Mouse (Mus musculus): ENCODE measurements at regions not wholly inside any gene's neighbourhood (a gene's known extent, or its start where the extent isn't known, plus 50 kb on each side); places are given as distances from the start of the nearest gene placed in this dataset.
A peak's percentile ranks its signal among the peaks of the same experiment; 100 is the strongest.

DNA sequence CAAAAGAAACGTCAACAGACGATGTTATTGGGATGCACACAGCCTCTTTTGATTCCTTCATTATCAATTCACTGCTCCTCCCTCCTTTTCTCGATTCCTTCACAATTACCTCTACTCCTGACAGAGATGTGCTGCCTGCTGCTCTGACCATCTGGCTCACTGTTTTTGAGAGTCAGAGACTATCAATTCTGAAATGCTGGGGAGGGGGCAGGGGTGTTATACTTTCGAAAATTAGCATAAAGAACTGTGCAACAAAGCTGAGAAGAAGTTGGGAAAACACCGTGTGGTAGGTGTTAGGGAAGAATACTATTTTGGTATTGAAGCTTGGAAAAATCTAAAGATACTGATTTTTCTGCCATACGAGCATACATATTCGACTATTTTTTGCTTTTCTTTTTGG, 96.4 kb downstream of the Nedd1 start:
- H3K4me3 ChIP-seq (ENCODE audit: low read depth, low read length): no peak overlapping the region
- H3K27ac ChIP-seq (ENCODE audit: low read depth, low read length): no peak overlapping the region
- peak; percentile 56 for DNase-seq (ENCODE audit: low spot score)
- H3K27me3 ChIP-seq (replicated peaks; ENCODE audit: control insufficient read depth, insufficient read depth, low read length): no peaks in the 10 kb centered on the region
- H3K9ac ChIP-seq (ENCODE audit: low read length): no peak overlapping the region
- H3K9me3 ChIP-seq (replicated peaks; ENCODE audit: control insufficient read depth, low read length): no peaks in the 10 kb centered on the region
- WGBS: 70% methylated on average over 7 of the region's 7 CpGs
- ATAC-seq: no peak
- no peak overlapping the region for H3K4me2 ChIP-seq (ENCODE audit: low read length)
- no peaks in the 10 kb centered on the region for H3K4me1 ChIP-seq (ENCODE audit: control insufficient read depth, insufficient read depth, low read length)
- H3K36me3 ChIP-seq (ENCODE audit: control insufficient read depth, insufficient read depth, low read length): no peaks in the 10 kb centered on the region

DNA sequence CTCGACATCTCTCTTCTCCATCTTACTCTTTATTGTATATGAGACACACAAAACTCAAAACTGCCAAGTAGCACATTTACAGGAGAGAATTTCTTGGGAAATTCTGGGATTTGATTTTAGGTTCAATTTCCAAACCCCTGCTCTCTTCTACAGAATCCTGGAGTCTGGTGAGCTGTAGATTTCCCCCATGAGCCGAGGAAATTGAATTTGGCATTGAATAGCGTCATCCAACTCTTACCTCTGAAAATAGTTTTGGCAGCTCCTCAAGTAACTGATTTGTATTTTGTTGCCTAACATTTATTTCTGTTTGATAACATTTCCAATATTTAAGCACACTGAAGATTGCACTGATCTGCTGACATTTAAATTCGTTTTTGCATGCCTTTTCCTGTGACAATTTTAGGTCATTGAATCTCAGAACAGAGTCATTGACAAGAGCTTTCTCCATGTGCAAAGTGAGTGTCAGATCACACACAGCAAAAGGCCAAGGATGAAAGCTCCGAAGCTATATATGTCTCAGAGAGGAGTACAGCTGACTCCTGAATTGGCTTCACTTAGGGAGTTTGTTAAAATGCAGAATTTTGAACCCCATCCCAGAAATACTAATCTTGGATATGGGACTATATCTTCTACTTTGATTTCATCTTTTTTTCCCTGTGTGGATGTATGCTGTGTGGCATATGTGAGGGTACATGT, 106.4 kb downstream of the Nedd1 start:
- H3K4me3 ChIP-seq (ENCODE audit: low read depth, low read length): no peak overlapping the region
- H3K9me3 ChIP-seq (replicated peaks; ENCODE audit: control insufficient read depth, low read length): no peaks in the 10 kb centered on the region
- no peak overlapping the region for H3K4me2 ChIP-seq (ENCODE audit: low read length)
- H3K36me3 ChIP-seq (ENCODE audit: control insufficient read depth, insufficient read depth, low read length): no peaks in the 10 kb centered on the region
- 0 out of 2 replicates have a peak, but pooled peaks cover 4% of the 10 kb centered on the region for H3K27me3 ChIP-seq (replicated peaks; ENCODE audit: control insufficient read depth, insufficient read depth, low read length)
- H3K27ac ChIP-seq (ENCODE audit: low read depth, low read length): no peak overlapping the region
- no peak for ATAC-seq
- WGBS: 88% methylated on average over 5 of the region's 5 CpGs
- DNase-seq (ENCODE audit: low spot score): peak; percentile 40
- no peaks in the 10 kb centered on the region for H3K4me1 ChIP-seq (ENCODE audit: control insufficient read depth, insufficient read depth, low read length)
- no peak overlapping the region for H3K9ac ChIP-seq (ENCODE audit: low read length)

DNA sequence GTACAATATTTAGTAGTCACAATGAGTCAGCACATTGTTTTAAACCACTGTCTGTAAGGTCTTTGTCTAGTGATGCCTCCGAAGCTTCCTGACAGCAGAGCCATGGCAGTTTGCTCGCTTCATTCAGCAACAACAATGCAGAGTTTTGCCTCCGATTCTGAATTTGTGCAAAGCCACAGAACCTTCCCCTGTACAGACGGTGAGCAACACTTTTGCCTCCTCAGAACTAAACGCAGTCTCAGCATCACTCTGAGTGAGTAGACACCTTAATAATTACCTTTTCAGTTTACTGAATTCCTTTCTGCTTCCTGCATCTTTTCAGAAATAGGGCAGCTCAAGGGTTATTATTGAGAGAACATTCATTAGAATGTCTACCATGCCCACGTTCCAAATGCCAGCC, 107.9 kb downstream of the Nedd1 start:
- Histone ChIP-seq H3K27ac (ENCODE audit: low read depth, low read length) (no peak overlapping the region), H3K27me3 (replicated peaks; ENCODE audit: control insufficient read depth, insufficient read depth, low read length) (0 out of 2 replicates have a peak, but pooled peaks cover 4% of the 10 kb centered on the region), H3K4me2 (ENCODE audit: low read length) (no peak overlapping the region), H3K4me3 (ENCODE audit: low read depth, low read length) (no peak overlapping the region), H3K36me3 (ENCODE audit: control insufficient read depth, insufficient read depth, low read length) (no peaks in the 10 kb centered on the region), H3K9me3 (replicated peaks; ENCODE audit: control insufficient read depth, low read length) (no peaks in the 10 kb centered on the region), H3K9ac (ENCODE audit: low read length) (no peak overlapping the region), H3K4me1 (ENCODE audit: control insufficient read depth, insufficient read depth, low read length) (no peaks in the 10 kb centered on the region)
- WGBS: 17% methylated on average over 6 of the region's 6 CpGs
- no peak for DNase-seq (ENCODE audit: low spot score)
- ATAC-seq: no peak

DNA sequence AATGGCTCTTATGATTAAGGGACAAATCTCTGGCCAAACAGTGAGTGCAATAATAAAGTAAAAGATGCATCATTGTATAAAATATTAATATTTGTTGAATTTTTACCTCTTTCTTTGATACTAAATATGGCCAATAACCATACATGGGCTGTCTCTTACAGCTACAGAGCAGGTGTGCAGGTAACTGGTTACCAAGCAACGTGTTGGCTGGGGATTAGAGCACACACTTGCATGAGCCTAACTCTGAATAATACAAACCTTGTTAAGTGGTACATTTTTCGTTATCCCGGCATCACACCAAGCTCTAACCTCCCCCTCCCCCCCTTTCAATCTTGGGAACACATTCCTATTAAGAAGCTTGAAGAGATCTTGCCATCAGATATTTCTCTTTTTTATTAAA, 111.2 kb downstream of the Nedd1 start:
- Histone ChIP-seq H3K9ac (ENCODE audit: low read length) (no peak overlapping the region), H3K27ac (ENCODE audit: low read depth, low read length) (no peak overlapping the region), H3K4me1 (ENCODE audit: control insufficient read depth, insufficient read depth, low read length) (peaks cover 4% of the 10 kb centered on the region; the same call in 1 of the 2 replicates), H3K4me3 (ENCODE audit: low read depth, low read length) (no peak overlapping the region), H3K4me2 (ENCODE audit: low read length) (no peak overlapping the region), H3K36me3 (ENCODE audit: control insufficient read depth, insufficient read depth, low read length) (no peaks in the 10 kb centered on the region), H3K9me3 (replicated peaks; ENCODE audit: control insufficient read depth, low read length) (no peaks in the 10 kb centered on the region), H3K27me3 (replicated peaks; ENCODE audit: control insufficient read depth, insufficient read depth, low read length) (no peaks in the 10 kb centered on the region)
- ATAC-seq (no peak), DNase-seq (ENCODE audit: low spot score) (no peak)
- WGBS: 28% methylated on average over 3 of the region's 3 CpGs

DNA sequence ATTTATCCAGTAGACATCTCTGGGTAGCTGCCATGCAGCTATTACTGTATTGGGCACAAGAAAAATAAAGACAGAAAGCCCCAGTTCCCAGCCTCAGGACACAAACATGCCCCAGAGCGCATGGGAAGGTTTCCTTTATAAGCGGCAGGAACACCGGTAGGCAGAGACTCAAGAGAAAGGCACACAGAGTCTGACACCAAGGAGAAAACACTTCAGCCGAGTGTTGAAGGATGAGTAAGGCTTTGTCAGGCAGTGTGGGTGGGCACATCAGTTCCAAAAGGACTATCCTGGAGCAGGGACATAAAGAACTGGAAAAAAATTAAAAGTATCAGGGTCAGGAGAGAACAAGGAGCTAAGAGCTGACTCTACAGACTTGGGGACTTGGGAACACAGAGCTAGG, 115.5 kb downstream of the Nedd1 start:
- Histone ChIP-seq H3K27me3 (replicated peaks; ENCODE audit: control insufficient read depth, insufficient read depth, low read length) (no peaks in the 10 kb centered on the region), H3K9ac (ENCODE audit: low read length) (no peak overlapping the region), H3K9me3 (replicated peaks; ENCODE audit: control insufficient read depth, low read length) (no peaks in the 10 kb centered on the region), H3K4me1 (ENCODE audit: control insufficient read depth, insufficient read depth, low read length) (peaks cover 4% of the 10 kb centered on the region; the same call in 1 of the 2 replicates), H3K27ac (ENCODE audit: low read depth, low read length) (no peak overlapping the region), H3K4me2 (ENCODE audit: low read length) (no peak overlapping the region), H3K4me3 (ENCODE audit: low read depth, low read length) (no peak overlapping the region), H3K36me3 (ENCODE audit: control insufficient read depth, insufficient read depth, low read length) (no peaks in the 10 kb centered on the region)
- DNase-seq (ENCODE audit: low spot score) (no peak), ATAC-seq (no peak)
- WGBS: 7% methylated on average over 4 of the region's 4 CpGs

GRCm38 (mm10) chr10:92605646-92606045, 116.6 kb downstream of the Nedd1 start:
- Histone ChIP-seq H3K36me3 (ENCODE audit: control insufficient read depth, insufficient read depth, low read length) (no peaks in the 10 kb centered on the region), H3K9ac (ENCODE audit: low read length) (no peak overlapping the region), H3K27ac (ENCODE audit: low read depth, low read length) (no peak overlapping the region), H3K4me3 (ENCODE audit: low read depth, low read length) (no peak overlapping the region), H3K9me3 (replicated peaks; ENCODE audit: control insufficient read depth, low read length) (no peaks in the 10 kb centered on the region), H3K27me3 (replicated peaks; ENCODE audit: control insufficient read depth, insufficient read depth, low read length) (no peaks in the 10 kb centered on the region), H3K4me2 (ENCODE audit: low read length) (no peak overlapping the region), H3K4me1 (ENCODE audit: control insufficient read depth, insufficient read depth, low read length) (peaks cover 4% of the 10 kb centered on the region; the same call in 1 of the 2 replicates)
- no peak for DNase-seq (ENCODE audit: low spot score)
- WGBS: 7% methylated on average over 3 of the region's 3 CpGs
- no peak for ATAC-seq

DNA sequence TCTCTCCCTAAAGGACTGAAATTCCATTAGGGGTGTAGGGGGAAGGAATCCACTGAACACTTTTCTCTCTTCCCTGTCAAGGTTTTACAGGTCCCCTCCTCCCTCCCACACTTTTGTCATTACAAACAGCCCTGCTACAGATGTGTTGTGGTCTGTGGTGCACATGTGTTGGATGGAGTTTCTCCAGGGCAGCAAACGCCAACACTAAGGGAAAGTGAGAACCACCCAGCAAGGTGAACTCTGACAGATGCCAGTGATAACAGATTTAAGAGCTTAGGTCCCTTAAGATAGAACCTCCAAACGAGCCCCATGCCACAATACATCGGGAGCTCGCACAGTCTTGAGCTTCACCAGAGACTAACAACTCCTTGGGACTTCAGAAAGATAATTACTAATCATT, 122.1 kb downstream of the Nedd1 start:
- WGBS: 62% methylated on average over 4 of the region's 4 CpGs
- DNase-seq (ENCODE audit: low spot score) (no peak), ATAC-seq (no peak)
- Histone ChIP-seq H3K4me3 (ENCODE audit: low read depth, low read length) (no peak overlapping the region), H3K9ac (ENCODE audit: low read length) (no peak overlapping the region), H3K9me3 (replicated peaks; ENCODE audit: control insufficient read depth, low read length) (no peaks in the 10 kb centered on the region), H3K4me1 (ENCODE audit: control insufficient read depth, insufficient read depth, low read length) (no peaks in the 10 kb centered on the region), H3K4me2 (ENCODE audit: low read length) (no peak overlapping the region), H3K36me3 (ENCODE audit: control insufficient read depth, insufficient read depth, low read length) (no peaks in the 10 kb centered on the region), H3K27me3 (replicated peaks; ENCODE audit: control insufficient read depth, insufficient read depth, low read length) (no peaks in the 10 kb centered on the region), H3K27ac (ENCODE audit: low read depth, low read length) (no peak overlapping the region)

DNA sequence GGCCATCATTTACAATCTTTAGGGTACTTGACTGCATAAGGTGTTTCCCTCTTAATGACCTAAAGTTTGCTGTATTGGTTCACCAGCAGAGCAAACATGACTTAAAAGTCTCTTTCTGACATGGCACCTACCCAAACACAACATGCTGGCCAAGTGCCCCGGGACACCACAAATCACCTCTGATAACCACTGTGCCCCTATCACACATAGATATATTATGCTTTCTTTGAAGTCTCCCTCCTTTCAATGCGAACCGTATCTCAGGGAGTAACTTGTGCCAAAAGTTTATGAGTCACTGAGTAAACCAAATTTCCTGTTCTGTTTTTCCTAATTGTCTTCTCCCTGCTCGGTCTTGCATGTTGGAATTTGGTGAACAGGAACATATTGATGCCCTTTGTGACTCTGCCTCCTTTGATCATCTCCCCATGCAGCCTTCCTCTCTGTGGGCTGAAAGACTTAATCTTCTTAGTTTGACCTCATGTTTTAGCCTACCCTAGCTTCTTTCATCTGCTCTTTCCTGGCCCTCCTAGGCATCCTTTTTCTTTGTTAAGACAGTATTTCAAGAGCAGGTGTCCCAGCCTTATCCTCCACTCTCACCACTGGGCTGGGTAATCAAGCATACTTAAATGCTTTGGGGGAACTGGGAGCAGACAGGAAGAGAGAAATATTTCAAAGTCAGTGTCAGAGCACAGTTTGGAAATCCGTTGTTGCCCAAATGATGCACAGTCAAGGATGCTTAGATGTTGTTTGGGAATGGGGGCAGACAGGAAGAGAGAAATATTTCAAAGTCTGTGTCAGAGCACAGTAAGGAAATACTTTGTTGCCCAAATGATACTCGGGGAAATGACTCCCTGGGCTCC, 126.5 kb downstream of the Nedd1 start:
- 7% methylated on average over 6 of the region's 6 CpGs for WGBS
- H3K4me2 ChIP-seq (ENCODE audit: low read length): no peak overlapping the region
- no peak overlapping the region for H3K4me3 ChIP-seq (ENCODE audit: low read depth, low read length)
- no peaks in the 10 kb centered on the region for H3K27me3 ChIP-seq (replicated peaks; ENCODE audit: control insufficient read depth, insufficient read depth, low read length)
- no peak overlapping the region for H3K27ac ChIP-seq (ENCODE audit: low read depth, low read length)
- no peaks in the 10 kb centered on the region for H3K4me1 ChIP-seq (ENCODE audit: control insufficient read depth, insufficient read depth, low read length)
- DNase-seq (ENCODE audit: low spot score) (no peak), ATAC-seq (no peak)
- no peaks in the 10 kb centered on the region for H3K9me3 ChIP-seq (replicated peaks; ENCODE audit: control insufficient read depth, low read length)
- H3K36me3 ChIP-seq (ENCODE audit: control insufficient read depth, insufficient read depth, low read length): no peaks in the 10 kb centered on the region
- H3K9ac ChIP-seq (ENCODE audit: low read length): no peak overlapping the region

DNA sequence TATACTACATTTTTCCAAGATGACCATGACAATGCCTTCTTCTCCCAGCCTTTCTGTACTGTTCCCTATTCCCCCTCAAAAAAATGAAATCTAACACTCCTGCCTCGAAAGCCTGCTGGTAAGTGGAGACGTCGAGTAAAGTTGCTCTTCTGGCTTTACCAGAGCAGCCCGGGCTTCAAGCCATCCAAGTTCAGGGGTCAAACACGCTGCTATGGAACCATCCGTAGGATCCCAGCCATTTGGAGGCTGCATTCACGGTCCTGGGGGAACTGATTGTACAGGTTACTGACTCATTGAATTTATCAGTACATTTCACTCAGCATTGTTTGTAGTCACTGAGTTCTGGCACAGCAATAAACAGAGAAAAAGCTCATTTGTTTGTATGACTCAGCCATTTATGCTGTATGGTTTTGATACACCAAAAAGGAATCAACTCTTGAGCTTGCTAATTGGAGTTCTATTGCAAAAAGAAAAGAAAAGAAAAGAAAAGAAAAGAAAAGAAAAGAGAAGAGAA, 128.2 kb downstream of the Nedd1 start:
- Histone ChIP-seq H3K36me3 (ENCODE audit: control insufficient read depth, insufficient read depth, low read length) (no peaks in the 10 kb centered on the region), H3K27me3 (replicated peaks; ENCODE audit: control insufficient read depth, insufficient read depth, low read length) (no peaks in the 10 kb centered on the region), H3K27ac (ENCODE audit: low read depth, low read length) (no peak overlapping the region), H3K9me3 (replicated peaks; ENCODE audit: control insufficient read depth, low read length) (no peaks in the 10 kb centered on the region), H3K4me2 (ENCODE audit: low read length) (no peak overlapping the region), H3K9ac (ENCODE audit: low read length) (no peak overlapping the region), H3K4me1 (ENCODE audit: control insufficient read depth, insufficient read depth, low read length) (no peaks in the 10 kb centered on the region), H3K4me3 (ENCODE audit: low read depth, low read length) (no peak overlapping the region)
- 72% methylated on average over 7 of the region's 7 CpGs for WGBS
- DNase-seq (ENCODE audit: low spot score) (no peak), ATAC-seq (no peak)
